Mouse (Mus musculus) layer of hippocampus, postnatal 10 days (tissue): ENCODE results near the gene Iqcf4. TPM values are rescaled to one million over a fixed set of nuclear protein-coding genes. Genes with fewer than 3 reads are reported as not detected.

Source experiments
- DNase-seq, 2 experiments: peaks; one replicate each; pipeline ENCODE4 v3.0.0; 2021; ENCODE audit warnings: low spot score in 2 of 2
- total RNA-seq, 2 experiments: library from RNA; stranded (reverse); gene quantifications; 2 replicates each; pipeline ENCODE4 v1.2.3; 2021

Gene Iqcf4
- total RNA-seq, 2 experiments from 2014 or later: not detected

DNA sequence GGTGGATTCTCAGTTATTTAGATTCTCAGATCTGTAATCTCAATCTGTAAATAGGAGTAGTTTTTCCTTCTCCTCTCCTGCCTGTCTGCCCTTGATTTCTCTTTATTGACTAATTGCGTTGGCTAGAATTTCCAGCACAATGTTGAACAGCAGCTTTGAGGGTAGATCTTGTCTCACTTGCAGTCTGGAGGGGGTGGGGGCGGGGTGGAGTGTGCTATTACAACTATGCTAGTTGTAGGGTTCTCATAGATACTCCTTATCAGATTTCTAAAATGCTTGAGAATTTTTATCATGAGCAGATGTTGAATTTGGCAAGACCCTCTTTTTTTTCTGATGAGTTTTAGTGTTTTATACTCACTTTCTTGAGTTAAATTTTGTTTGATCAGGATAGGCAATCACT lies 51.4 kb downstream of the Iqcf4 start:
- no peak for DNase-seq

Other genes with a start within 250 kb of the Iqcf4 start
- 10 to 100 TPM; 58.7 to 64.2 TPM for gene Dusp7, start 202.4 kb downstream of the Iqcf4 start, total RNA-seq
- gene Rpl29, start 141.5 kb downstream of the Iqcf4 start, total RNA-seq: 100 to 1,000 TPM; 421 to 423 TPM
- 10 to 100 TPM; 11.0 to 13.2 TPM for gene Acy1, start 132.7 kb downstream of the Iqcf4 start, total RNA-seq
- gene Abhd14b, start 123.5 kb downstream of the Iqcf4 start, total RNA-seq: 10 to 100 TPM in 1 of 2 experiments, 1 to 10 TPM in 1; 9.9 to 10.6 TPM
- 10 to 100 TPM; 51.1 to 53.2 TPM for gene Abhd14a, start 123.3 kb downstream of the Iqcf4 start, total RNA-seq
- gene Pcbp4, start 117.7 kb downstream of the Iqcf4 start, total RNA-seq: 100 to 1,000 TPM; 226 to 234 TPM
- 1 to 10 TPM; 1.8 to 2.0 TPM for gene Gpr62, start 105.1 kb downstream of the Iqcf4 start, total RNA-seq
- gene Rrp9, start 95.0 kb downstream of the Iqcf4 start, total RNA-seq: 10 to 100 TPM; 38.5 to 45.2 TPM
- gene Parp3, start 94.0 kb downstream of the Iqcf4 start, total RNA-seq: 1 to 10 TPM; 2.4 to 2.8 TPM
- not detected for gene Iqcf1, start 71.0 kb downstream of the Iqcf4 start, total RNA-seq
- gene Iqcf5, start 56.4 kb downstream of the Iqcf4 start, total RNA-seq: 1 to 10 TPM in 1 of 2 experiments, not detected in 1; 1.5 TPM
- not detected for gene Iqcf3, start 9.4 kb downstream of the Iqcf4 start, total RNA-seq
- not detected for gene Iqcf6, start 55.6 kb upstream of the Iqcf4 start, total RNA-seq
- gene Grm2, start 85.1 kb upstream of the Iqcf4 start, total RNA-seq: 10 to 100 TPM; 37.1 to 38.3 TPM
- 10 to 100 TPM; 85.3 to 91.6 TPM for gene Tex264, start 114.9 kb upstream of the Iqcf4 start, total RNA-seq
- gene Rad54l2, start 218.2 kb upstream of the Iqcf4 start, total RNA-seq: 10 to 100 TPM; 20.8 to 21.3 TPM